Mouse (Mus musculus): ENCODE data around the gene Sdk1. TPM values are rescaled to one million over a fixed set of nuclear protein-coding genes. Genes with fewer than 3 reads are reported as not detected.

Gene Sdk1
- polyA plus RNA-seq, 1 experiment from 2014 or later, result 0.59 TPM

- H3K27ac ChIP-seq (ENCODE audit: low read length), result no peak overlapping the region
- no peak overlapping the region for H3K4me2 ChIP-seq (ENCODE audit: low read depth, low read length)
- H3K4me3 ChIP-seq (ENCODE audit: low read length), result no peak overlapping the region
- 50% methylated on average over 2 of the region's 2 CpGs for WGBS
- no peak overlapping the region for H3K9ac ChIP-seq (ENCODE audit: low read length)
- H3K4me1 ChIP-seq (replicated peaks; ENCODE audit: control insufficient read depth, insufficient read depth, low read length), result no peaks in the 10 kb centered on the region
- no peaks in the 10 kb centered on the region for H3K27me3 ChIP-seq (ENCODE audit: control insufficient read depth, insufficient read depth, low read depth, low read length)
- ATAC-seq (ENCODE audit: low read depth), result no peak
- no peaks in the 10 kb centered on the region for H3K9me3 ChIP-seq (ENCODE audit: control insufficient read depth, low read length)
- H3K36me3 ChIP-seq (ENCODE audit: control insufficient read depth, insufficient read depth, low read length), result no peaks in the 10 kb centered on the region
These were observed 539.9 kb downstream of the Sdk1 start for GRCm38 (mm10) chr5:141781142-141781541.

GRCm38 (mm10) chr5:141782330-141782729, 541.0 kb downstream of the Sdk1 start:
- Histone ChIP-seq H3K9me3 (ENCODE audit: control insufficient read depth, low read length) (no peaks in the 10 kb centered on the region), H3K27ac (ENCODE audit: low read length) (no peak overlapping the region), H3K9ac (ENCODE audit: low read length) (no peak overlapping the region), H3K36me3 (ENCODE audit: control insufficient read depth, insufficient read depth, low read length) (no peaks in the 10 kb centered on the region), H3K27me3 (ENCODE audit: control insufficient read depth, insufficient read depth, low read depth, low read length) (no peaks in the 10 kb centered on the region), H3K4me1 (replicated peaks; ENCODE audit: control insufficient read depth, insufficient read depth, low read length) (no peaks in the 10 kb centered on the region), H3K4me2 (ENCODE audit: low read depth, low read length) (no peak overlapping the region), H3K4me3 (ENCODE audit: low read length) (no peak overlapping the region)
- 61% methylated on average over 5 of the region's 5 CpGs for WGBS
- peak; percentile 51; the same call in 1 of the 2 replicates for ATAC-seq (ENCODE audit: low read depth)

- ATAC-seq (ENCODE audit: low read depth), result no peak
- 79% methylated on average over 7 of the region's 7 CpGs for WGBS
- Histone ChIP-seq H3K27me3 (ENCODE audit: control insufficient read depth, insufficient read depth, low read depth, low read length) (no peaks in the 10 kb centered on the region), H3K4me1 (replicated peaks; ENCODE audit: control insufficient read depth, insufficient read depth, low read length) (no peaks in the 10 kb centered on the region), H3K9ac (ENCODE audit: low read length) (no peak overlapping the region), H3K4me2 (ENCODE audit: low read depth, low read length) (no peak overlapping the region), H3K9me3 (ENCODE audit: control insufficient read depth, low read length) (no peaks in the 10 kb centered on the region), H3K4me3 (ENCODE audit: low read length) (no peak overlapping the region), H3K27ac (ENCODE audit: low read length) (no peak overlapping the region), H3K36me3 (ENCODE audit: control insufficient read depth, insufficient read depth, low read length) (no peaks in the 10 kb centered on the region)
These were observed 542.2 kb downstream of the Sdk1 start for GRCm38 (mm10) chr5:141783516-141783915.

GRCm38 (mm10) chr5:141793926-141794325, 552.6 kb downstream of the Sdk1 start:
- no peak overlapping the region for H3K9ac ChIP-seq (ENCODE audit: low read length)
- H3K4me1 ChIP-seq (replicated peaks; ENCODE audit: control insufficient read depth, insufficient read depth, low read length), result no peaks in the 10 kb centered on the region
- H3K27ac ChIP-seq (ENCODE audit: low read length), result no peak overlapping the region
- H3K4me3 ChIP-seq (ENCODE audit: low read length), result no peak overlapping the region
- no peaks in the 10 kb centered on the region for H3K9me3 ChIP-seq (ENCODE audit: control insufficient read depth, low read length)
- 82% methylated on average over 4 of the region's 4 CpGs for WGBS
- ATAC-seq (ENCODE audit: low read depth), result no peak
- H3K4me2 ChIP-seq (ENCODE audit: low read depth, low read length), result no peak overlapping the region
- no peaks in the 10 kb centered on the region for H3K36me3 ChIP-seq (ENCODE audit: control insufficient read depth, insufficient read depth, low read length)
- no peaks in the 10 kb centered on the region for H3K27me3 ChIP-seq (ENCODE audit: control insufficient read depth, insufficient read depth, low read depth, low read length)

- no peak overlapping the region for H3K4me2 ChIP-seq (ENCODE audit: low read depth, low read length)
- WGBS, result 30% methylated on average over 10 of the region's 10 CpGs
- H3K36me3 ChIP-seq (ENCODE audit: control insufficient read depth, insufficient read depth, low read length), result no peaks in the 10 kb centered on the region
- no peaks in the 10 kb centered on the region for H3K9me3 ChIP-seq (ENCODE audit: control insufficient read depth, low read length)
- H3K9ac ChIP-seq (ENCODE audit: low read length), result no peak overlapping the region
- H3K4me3 ChIP-seq (ENCODE audit: low read length), result no peak overlapping the region
- no peak for ATAC-seq (ENCODE audit: low read depth)
- no peaks in the 10 kb centered on the region for H3K27me3 ChIP-seq (ENCODE audit: control insufficient read depth, insufficient read depth, low read depth, low read length)
- no peaks in the 10 kb centered on the region for H3K4me1 ChIP-seq (replicated peaks; ENCODE audit: control insufficient read depth, insufficient read depth, low read length)
- no peak overlapping the region for H3K27ac ChIP-seq (ENCODE audit: low read length)
These were observed 582.6 kb downstream of the Sdk1 start for GRCm38 (mm10) chr5:141823823-141824330.

GRCm38 (mm10) chr5:141824739-141825379, 583.6 kb downstream of the Sdk1 start:
- H3K4me1 ChIP-seq (replicated peaks; ENCODE audit: control insufficient read depth, insufficient read depth, low read length), result no peaks in the 10 kb centered on the region
- WGBS, result 66% methylated on average over 16 of the region's 16 CpGs
- no peak overlapping the region for H3K27ac ChIP-seq (ENCODE audit: low read length)
- no peaks in the 10 kb centered on the region for H3K36me3 ChIP-seq (ENCODE audit: control insufficient read depth, insufficient read depth, low read length)
- ATAC-seq (ENCODE audit: low read depth), result no peak
- H3K9ac ChIP-seq (ENCODE audit: low read length), result no peak overlapping the region
- no peaks in the 10 kb centered on the region for H3K27me3 ChIP-seq (ENCODE audit: control insufficient read depth, insufficient read depth, low read depth, low read length)
- H3K4me2 ChIP-seq (ENCODE audit: low read depth, low read length), result no peak overlapping the region
- H3K4me3 ChIP-seq (ENCODE audit: low read length), result no peak overlapping the region
- no peaks in the 10 kb centered on the region; the same call in 1 of the 2 replicates for H3K9me3 ChIP-seq (ENCODE audit: control insufficient read depth, low read length)

GRCm38 (mm10) chr5:141835566-141835965, 594.3 kb downstream of the Sdk1 start:
- Histone ChIP-seq H3K27ac (ENCODE audit: low read length) (no peak overlapping the region), H3K9ac (ENCODE audit: low read length) (no peak overlapping the region), H3K4me2 (ENCODE audit: low read depth, low read length) (no peak overlapping the region), H3K4me3 (ENCODE audit: low read length) (no peak overlapping the region), H3K27me3 (ENCODE audit: control insufficient read depth, insufficient read depth, low read depth, low read length) (no peaks in the 10 kb centered on the region), H3K4me1 (replicated peaks; ENCODE audit: control insufficient read depth, insufficient read depth, low read length) (no peaks in the 10 kb centered on the region), H3K36me3 (ENCODE audit: control insufficient read depth, insufficient read depth, low read length) (no peaks in the 10 kb centered on the region), H3K9me3 (ENCODE audit: control insufficient read depth, low read length) (no peaks in the 10 kb centered on the region)
- WGBS, result 51% methylated on average over 6 of the region's 6 CpGs
- ATAC-seq (ENCODE audit: low read depth), result no peak

- Histone ChIP-seq H3K4me3 (ENCODE audit: low read length) (no peak overlapping the region), H3K9ac (ENCODE audit: low read length) (no peak overlapping the region), H3K36me3 (ENCODE audit: control insufficient read depth, insufficient read depth, low read length) (no peaks in the 10 kb centered on the region), H3K4me2 (ENCODE audit: low read depth, low read length) (no peak overlapping the region), H3K27me3 (ENCODE audit: control insufficient read depth, insufficient read depth, low read depth, low read length) (no peaks in the 10 kb centered on the region), H3K27ac (ENCODE audit: low read length) (no peak overlapping the region), H3K9me3 (ENCODE audit: control insufficient read depth, low read length) (no peaks in the 10 kb centered on the region), H3K4me1 (replicated peaks; ENCODE audit: control insufficient read depth, insufficient read depth, low read length) (no peaks in the 10 kb centered on the region)
- no peak for ATAC-seq (ENCODE audit: low read depth)
- 56% methylated on average over 8 of the region's 8 CpGs for WGBS
These were observed 595.7 kb downstream of the Sdk1 start for GRCm38 (mm10) chr5:141836892-141837455.

GRCm38 (mm10) chr5:141844701-141845100, 603.4 kb downstream of the Sdk1 start:
- Histone ChIP-seq H3K27ac (ENCODE audit: low read length) (no peak overlapping the region), H3K9me3 (ENCODE audit: control insufficient read depth, low read length) (no peaks in the 10 kb centered on the region), H3K4me1 (replicated peaks; ENCODE audit: control insufficient read depth, insufficient read depth, low read length) (no peaks in the 10 kb centered on the region), H3K4me2 (ENCODE audit: low read depth, low read length) (no peak overlapping the region), H3K4me3 (ENCODE audit: low read length) (no peak overlapping the region), H3K36me3 (ENCODE audit: control insufficient read depth, insufficient read depth, low read length) (no peaks in the 10 kb centered on the region), H3K9ac (ENCODE audit: low read length) (no peak overlapping the region), H3K27me3 (ENCODE audit: control insufficient read depth, insufficient read depth, low read depth, low read length) (no peaks in the 10 kb centered on the region)
- no peak for ATAC-seq (ENCODE audit: low read depth)
- 71% methylated on average over 4 of the region's 4 CpGs for WGBS

Measured in lung, embryonic 16.5 days (tissue).